Mouse (Mus musculus): ENCODE measurements at regions not wholly inside any gene's neighbourhood (a gene's known extent, or its start where the extent isn't known, plus 50 kb on each side); places are given as distances from the start of the nearest gene placed in this dataset.
A peak's percentile ranks its signal among the peaks of the same experiment; 100 is the strongest.
"Not testable (repeated sequence)": the region's sequence is repeated elsewhere in the genome, so short reads cannot be mapped to it uniquely, and the experiment has no call there.

- no peaks in the 10 kb centered on the region for H3K9me3 ChIP-seq (ENCODE audit: control insufficient read depth, low read length)
- 86% methylated on average over 2 of the region's 2 CpGs for WGBS
- no peaks in the 10 kb centered on the region for H3K4me1 ChIP-seq (replicated peaks; ENCODE audit: control insufficient read depth, insufficient read depth, low read length)
- no peak overlapping the region for H3K4me2 ChIP-seq (ENCODE audit: low read depth, low read length, severe bottlenecking)
- no peak overlapping the region for H3K4me3 ChIP-seq (ENCODE audit: low read depth, low read length)
- H3K36me3 ChIP-seq (ENCODE audit: control insufficient read depth, insufficient read depth, low read length), result no peaks in the 10 kb centered on the region
- no peak overlapping the region for H3K27ac ChIP-seq (ENCODE audit: low read depth, low read length)
- H3K9ac ChIP-seq (ENCODE audit: low read length), result no peak overlapping the region
- no peak for DNase-seq (ENCODE audit: low spot score)
- no peak for ATAC-seq (replicated peaks; ENCODE audit: low FRiP score)
- H3K27me3 ChIP-seq (ENCODE audit: control insufficient read depth, insufficient read depth, low read length), result no peaks in the 10 kb centered on the region
Measured at GRCm38 (mm10) chr17:66206074-66206473, 82.8 kb downstream of the Ddx11 start.

- 0 out of 2 replicates have a peak, but pooled peaks have one; percentile 36 for ATAC-seq (replicated peaks; ENCODE audit: low FRiP score)
- not testable (repeated sequence) for H3K4me1 ChIP-seq (replicated peaks; ENCODE audit: control insufficient read depth, insufficient read depth, low read length); DNase-seq (ENCODE audit: low spot score); H3K9ac ChIP-seq (ENCODE audit: low read length); H3K27me3 ChIP-seq (ENCODE audit: control insufficient read depth, insufficient read depth, low read length); H3K36me3 ChIP-seq (ENCODE audit: control insufficient read depth, insufficient read depth, low read length); H3K4me2 ChIP-seq (ENCODE audit: low read depth, low read length, severe bottlenecking); H3K9me3 ChIP-seq (ENCODE audit: control insufficient read depth, low read length); H3K27ac ChIP-seq (ENCODE audit: low read depth, low read length); H3K4me3 ChIP-seq (ENCODE audit: low read depth, low read length)
- 77% methylated on average over 6 of the region's 6 CpGs for WGBS
Measured at GRCm38 (mm10) chr17:66207653-66208497, 84.6 kb downstream of the Ddx11 start.

- not testable (repeated sequence) for DNase-seq (ENCODE audit: low spot score); H3K9ac ChIP-seq (ENCODE audit: low read length); H3K9me3 ChIP-seq (ENCODE audit: control insufficient read depth, low read length); H3K27me3 ChIP-seq (ENCODE audit: control insufficient read depth, insufficient read depth, low read length); H3K4me3 ChIP-seq (ENCODE audit: low read depth, low read length); H3K4me2 ChIP-seq (ENCODE audit: low read depth, low read length, severe bottlenecking); H3K27ac ChIP-seq (ENCODE audit: low read depth, low read length); H3K36me3 ChIP-seq (ENCODE audit: control insufficient read depth, insufficient read depth, low read length); H3K4me1 ChIP-seq (replicated peaks; ENCODE audit: control insufficient read depth, insufficient read depth, low read length)
- ATAC-seq (replicated peaks; ENCODE audit: low FRiP score), result peak; percentile 66; the same call in 1 of the 2 replicates
- WGBS, result 48% methylated on average over 3 of the region's 6 CpGs
Measured at GRCm38 (mm10) chr17:66208803-66209515, 85.6 kb downstream of the Ddx11 start.

- H3K9me3 ChIP-seq (ENCODE audit: control insufficient read depth, low read length), result no peaks in the 10 kb centered on the region
- H3K27ac ChIP-seq (ENCODE audit: low read depth, low read length), result no peak overlapping the region
- DNase-seq (ENCODE audit: low spot score) (no peak), ATAC-seq (replicated peaks; ENCODE audit: low FRiP score) (no peak)
- no peaks in the 10 kb centered on the region for H3K36me3 ChIP-seq (ENCODE audit: control insufficient read depth, insufficient read depth, low read length)
- no peaks in the 10 kb centered on the region for H3K4me1 ChIP-seq (replicated peaks; ENCODE audit: control insufficient read depth, insufficient read depth, low read length)
- no peaks in the 10 kb centered on the region for H3K27me3 ChIP-seq (ENCODE audit: control insufficient read depth, insufficient read depth, low read length)
- no peak overlapping the region for H3K9ac ChIP-seq (ENCODE audit: low read length)
- no peak overlapping the region for H3K4me3 ChIP-seq (ENCODE audit: low read depth, low read length)
- 86% methylated on average over 7 of the region's 7 CpGs for WGBS
- H3K4me2 ChIP-seq (ENCODE audit: low read depth, low read length, severe bottlenecking), result no peak overlapping the region
Measured at GRCm38 (mm10) chr17:66211561-66211960, 88.2 kb downstream of the Ddx11 start.

- no peak for ATAC-seq (replicated peaks; ENCODE audit: low FRiP score)
- Histone ChIP-seq H3K4me3 (ENCODE audit: low read depth, low read length) (no peak overlapping the region), H3K4me1 (replicated peaks; ENCODE audit: control insufficient read depth, insufficient read depth, low read length) (no peaks in the 10 kb centered on the region), H3K36me3 (ENCODE audit: control insufficient read depth, insufficient read depth, low read length) (no peaks in the 10 kb centered on the region), H3K27me3 (ENCODE audit: control insufficient read depth, insufficient read depth, low read length) (no peaks in the 10 kb centered on the region), H3K27ac (ENCODE audit: low read depth, low read length) (no peak overlapping the region), H3K9me3 (ENCODE audit: control insufficient read depth, low read length) (no peaks in the 10 kb centered on the region), H3K4me2 (ENCODE audit: low read depth, low read length, severe bottlenecking) (no peak overlapping the region), H3K9ac (ENCODE audit: low read length) (no peak overlapping the region)
- WGBS, result 89% methylated on average over 9 of the region's 9 CpGs
- DNase-seq (ENCODE audit: low spot score), result no peak
Measured at GRCm38 (mm10) chr17:66212616-66213015, 89.3 kb downstream of the Ddx11 start.

GRCm38 (mm10) chr17:66218321-66218720, 95.0 kb downstream of the Ddx11 start:
- H3K36me3 ChIP-seq (ENCODE audit: control insufficient read depth, insufficient read depth, low read length), result no peaks in the 10 kb centered on the region
- H3K27me3 ChIP-seq (ENCODE audit: control insufficient read depth, insufficient read depth, low read length), result no peaks in the 10 kb centered on the region
- DNase-seq (ENCODE audit: low spot score) (no peak), ATAC-seq (replicated peaks; ENCODE audit: low FRiP score) (no peak)
- no peak overlapping the region for H3K4me3 ChIP-seq (ENCODE audit: low read depth, low read length)
- H3K27ac ChIP-seq (ENCODE audit: low read depth, low read length), result no peak overlapping the region
- no peak overlapping the region for H3K4me2 ChIP-seq (ENCODE audit: low read depth, low read length, severe bottlenecking)
- H3K9me3 ChIP-seq (ENCODE audit: control insufficient read depth, low read length), result no peaks in the 10 kb centered on the region
- no peaks in the 10 kb centered on the region for H3K4me1 ChIP-seq (replicated peaks; ENCODE audit: control insufficient read depth, insufficient read depth, low read length)
- 95% methylated on average over 6 of the region's 6 CpGs for WGBS
- no peak overlapping the region for H3K9ac ChIP-seq (ENCODE audit: low read length)

GRCm38 (mm10) chr17:66219669-66220435, 96.5 kb downstream of the Ddx11 start:
- Histone ChIP-seq H3K9ac (ENCODE audit: low read length) (no peak overlapping the region), H3K36me3 (ENCODE audit: control insufficient read depth, insufficient read depth, low read length) (no peaks in the 10 kb centered on the region), H3K4me3 (ENCODE audit: low read depth, low read length) (no peak overlapping the region), H3K4me1 (replicated peaks; ENCODE audit: control insufficient read depth, insufficient read depth, low read length) (no peaks in the 10 kb centered on the region), H3K27me3 (ENCODE audit: control insufficient read depth, insufficient read depth, low read length) (no peaks in the 10 kb centered on the region), H3K27ac (ENCODE audit: low read depth, low read length) (no peak overlapping the region), H3K4me2 (ENCODE audit: low read depth, low read length, severe bottlenecking) (no peak overlapping the region), H3K9me3 (ENCODE audit: control insufficient read depth, low read length) (no peaks in the 10 kb centered on the region)
- ATAC-seq (replicated peaks; ENCODE audit: low FRiP score), result peak; percentile 49; the same call in 1 of the 2 replicates
- DNase-seq (ENCODE audit: low spot score), result no peak
- 64% methylated on average over 16 of the region's 16 CpGs for whole genome bisulfite sequencing

GRCm38 (mm10) chr17:66221256-66221655, 97.9 kb downstream of the Ddx11 start:
- 11% methylated on average over 8 of the region's 8 CpGs for WGBS
- no peak overlapping the region for H3K27ac ChIP-seq (ENCODE audit: low read depth, low read length)
- H3K27me3 ChIP-seq (ENCODE audit: control insufficient read depth, insufficient read depth, low read length), result no peaks in the 10 kb centered on the region
- H3K9me3 ChIP-seq (ENCODE audit: control insufficient read depth, low read length), result no peaks in the 10 kb centered on the region
- ATAC-seq (replicated peaks; ENCODE audit: low FRiP score), result no peak; the same call in 1 of the 2 replicates
- no peak overlapping the region for H3K4me3 ChIP-seq (ENCODE audit: low read depth, low read length)
- H3K9ac ChIP-seq (ENCODE audit: low read length), result no peak overlapping the region
- no peaks in the 10 kb centered on the region for H3K36me3 ChIP-seq (ENCODE audit: control insufficient read depth, insufficient read depth, low read length)
- H3K4me2 ChIP-seq (ENCODE audit: low read depth, low read length, severe bottlenecking), result no peak overlapping the region
- no peaks in the 10 kb centered on the region for H3K4me1 ChIP-seq (replicated peaks; ENCODE audit: control insufficient read depth, insufficient read depth, low read length)
- DNase-seq (ENCODE audit: low spot score), result peak; percentile 85

Data from forebrain, embryonic 11.5 days (tissue).